Mouse (Mus musculus) thymus, adult 2 months (tissue): ENCODE results near the gene Lima1. TPM values are rescaled to one million over a fixed set of nuclear protein-coding genes. Genes with fewer than 3 reads are reported as not detected.

Experiments used
- DNase-seq: peaks from one replicate; pipeline ENCODE4 v3.0.0; 2021
- H3K27ac ChIP-seq: fragments of 200-500 bp; 2 replicates; pipeline ENCODE4 v1.5.1; 2012; ENCODE audit warnings: low read length, control low read depth; ENCODE audit not compliant: control insufficient read depth, insufficient read depth
- H3K27me3 ChIP-seq: fragments of 200-500 bp; 2 replicates; pipeline ENCODE4 v1.6.1; 2012; ENCODE audit warnings: mild to moderate bottlenecking, low read length, moderate library complexity, mixed read lengths; ENCODE audit not compliant: control insufficient read depth, insufficient read depth
- H3K36me3 ChIP-seq: fragments of 200-500 bp; 2 replicates; pipeline ENCODE4 v1.6.1; 2012; ENCODE audit warnings: mild to moderate bottlenecking, low read length, moderate library complexity; ENCODE audit not compliant: control insufficient read depth, insufficient read depth
- H3K4me1 ChIP-seq: fragments of 200-500 bp; replicated peaks from 2 replicates; pipeline ENCODE4 v1.6.1; 2012; ENCODE audit warnings: low read length; ENCODE audit not compliant: control insufficient read depth, insufficient read depth
- H3K4me3 ChIP-seq: fragments of 200-500 bp; 2 replicates; pipeline ENCODE4 v1.5.1; 2012; ENCODE audit warnings: mild to moderate bottlenecking, low read length, control low read depth, moderate library complexity; ENCODE audit not compliant: control insufficient read depth, insufficient read depth
- CTCF ChIP-seq: fragments of 200-500 bp; IDR thresholded peaks from 2 replicates; pipeline ENCODE4 v1.5.1; 2012; ENCODE audit warnings: mild to moderate bottlenecking, control low read depth, low read length, moderate library complexity, borderline replicate concordance; ENCODE audit not compliant: control insufficient read depth, poor library complexity, insufficient read depth; ENCODE audit errors: extremely low read depth
- POLR2A ChIP-seq: fragments of 200-500 bp; IDR thresholded peaks from 2 replicates; pipeline ENCODE4 v1.6.1; 2012; ENCODE audit warnings: mild to moderate bottlenecking, low read length, control low read depth, moderate library complexity; ENCODE audit not compliant: control insufficient read depth, poor library complexity, insufficient read depth; ENCODE audit errors: extremely low read depth
- WGBS: fragments of 180-500 bp; shearing (Covaris S2); methylation state at CpG from one replicate; pipeline ENCODE4 v1.1.7; 2018; 5-methylcytosine and 5-hydroxymethylcytosine counted together
- polyA plus RNA-seq: library from polyadenylated mRNA; depleted of rRNA; stranded (reverse); fragments of >200 nt; gene quantifications from 2 replicates; pipeline ENCODE4 v1.2.3, GENCODE M21; 2012

Gene Lima1
- polyA plus RNA-seq, 1 experiment = 12.3 TPM

GRCm38 (mm10) chr15:99819621-99820279, 55.5 kb downstream of the Lima1 start:
- Histone ChIP-seq H3K4me1 (no peaks in the 10 kb centered on the region), H3K27ac (no peak overlapping the region; the same call in 1 of the 2 replicates), H3K27me3 (no peaks in the 10 kb centered on the region), H3K4me3 (0 out of 2 replicates have a peak overlapping the region, but pooled peaks have one; percentile 26), H3K36me3 (no peaks in the 10 kb centered on the region)
- WGBS = 59% methylated on average over 14 of the region's 14 CpGs
- no peak for TF ChIP-seq CTCF
- TF ChIP-seq POLR2A = no peak
- DNase-seq = no peak

- WGBS = 80% methylated on average over 6 of the region's 6 CpGs
- Histone ChIP-seq H3K4me1 (no peaks in the 10 kb centered on the region), H3K27ac (peak overlapping the region; percentile 27; the same call in 1 of the 2 replicates), H3K4me3 (peak overlapping the region; percentile 14; the same call in 1 of the 2 replicates), H3K27me3 (no peaks in the 10 kb centered on the region), H3K36me3 (no peaks in the 10 kb centered on the region)
- TF ChIP-seq CTCF (no peak), POLR2A (no peak)
- no peak for DNase-seq
These were observed 56.2 kb downstream of the Lima1 start for GRCm38 (mm10) chr15:99819109-99819440.

- H3K36me3 ChIP-seq = no peaks in the 10 kb centered on the region
- WGBS = 74% methylated on average over 13 of the region's 13 CpGs
- H3K4me3 ChIP-seq = peak overlapping the region; percentile 14; the same call in 1 of the 2 replicates
- no peaks in the 10 kb centered on the region for H3K4me1 ChIP-seq
- peak overlapping the region; percentile 27; the same call in 1 of the 2 replicates for H3K27ac ChIP-seq
- TF ChIP-seq POLR2A (no peak), CTCF (no peak)
- no peaks in the 10 kb centered on the region for H3K27me3 ChIP-seq
- DNase-seq = no peak
These were observed 56.7 kb downstream of the Lima1 start for GRCm38 (mm10) chr15:99818321-99819108.

- Histone ChIP-seq H3K36me3 (no peaks in the 10 kb centered on the region), H3K27me3 (no peaks in the 10 kb centered on the region), H3K4me1 (no peaks in the 10 kb centered on the region), H3K4me3 (no peak overlapping the region; the same call in 1 of the 2 replicates), H3K27ac (peak overlapping the region; percentile 40; the same call in 1 of the 2 replicates)
- 76% methylated on average over 8 of the region's 8 CpGs for WGBS
- TF ChIP-seq POLR2A (no peak), CTCF (no peak)
- DNase-seq = no peak
These were observed 57.7 kb downstream of the Lima1 start for GRCm38 (mm10) chr15:99817343-99818235.

- Histone ChIP-seq H3K36me3 (no peaks in the 10 kb centered on the region), H3K4me3 (no peak overlapping the region), H3K27me3 (no peaks in the 10 kb centered on the region), H3K4me1 (no peaks in the 10 kb centered on the region), H3K27ac (no peak overlapping the region)
- TF ChIP-seq POLR2A (no peak), CTCF (no peak)
- 94% methylated on average over 4 of the region's 4 CpGs for WGBS
- DNase-seq = no peak
These were observed 59.3 kb downstream of the Lima1 start for GRCm38 (mm10) chr15:99815999-99816398.

GRCm38 (mm10) chr15:99814554-99815260, 60.5 kb downstream of the Lima1 start:
- no peaks in the 10 kb centered on the region for H3K27me3 ChIP-seq
- no peaks in the 10 kb centered on the region for H3K4me1 ChIP-seq
- DNase-seq = no peak
- no peak for TF ChIP-seq POLR2A
- TF ChIP-seq CTCF = no peak
- WGBS = 89% methylated on average over 24 of the region's 24 CpGs
- H3K4me3 ChIP-seq = no peak overlapping the region
- no peak overlapping the region for H3K27ac ChIP-seq
- no peaks in the 10 kb centered on the region for H3K36me3 ChIP-seq
